Mouse (Mus musculus): ENCODE measurements around the gene Stk24.
A peak's percentile ranks its signal among the peaks of the same experiment; 100 is the strongest.

Gene Stk24

GRCm38 (mm10) chr14:121317312-121317671, 62.5 kb downstream of the Stk24 start:
- no peak for ATAC-seq (ENCODE audit: insufficient number of reproducible peaks, low FRiP score, low TSS enrichment)

GRCm38 (mm10) chr14:121316631-121317311, 63.0 kb downstream of the Stk24 start:
- ATAC-seq (ENCODE audit: insufficient number of reproducible peaks, low FRiP score, low TSS enrichment) = no peak

- ATAC-seq (ENCODE audit: insufficient number of reproducible peaks, low FRiP score, low TSS enrichment) = no peak
These were observed 63.7 kb downstream of the Stk24 start for GRCm38 (mm10) chr14:121316136-121316535.

GRCm38 (mm10) chr14:121314934-121315333, 64.9 kb downstream of the Stk24 start:
- no peak for ATAC-seq (ENCODE audit: insufficient number of reproducible peaks, low FRiP score, low TSS enrichment)

GRCm38 (mm10) chr14:121313283-121313682, 66.5 kb downstream of the Stk24 start:
- no peak for ATAC-seq (ENCODE audit: insufficient number of reproducible peaks, low FRiP score, low TSS enrichment)

GRCm38 (mm10) chr14:121311083-121311482, 68.7 kb downstream of the Stk24 start:
- ATAC-seq (ENCODE audit: insufficient number of reproducible peaks, low FRiP score, low TSS enrichment) = no peak

- no peak for ATAC-seq (ENCODE audit: insufficient number of reproducible peaks, low FRiP score, low TSS enrichment)
These were observed 69.3 kb downstream of the Stk24 start for GRCm38 (mm10) chr14:121310325-121311080.

- no peak for ATAC-seq (ENCODE audit: insufficient number of reproducible peaks, low FRiP score, low TSS enrichment)
These were observed 69.9 kb downstream of the Stk24 start for GRCm38 (mm10) chr14:121309909-121310308.

- no peak for ATAC-seq (ENCODE audit: insufficient number of reproducible peaks, low FRiP score, low TSS enrichment)
These were observed 74.3 kb downstream of the Stk24 start for GRCm38 (mm10) chr14:121305316-121306064.

- no peak for ATAC-seq (ENCODE audit: insufficient number of reproducible peaks, low FRiP score, low TSS enrichment)
These were observed 75.3 kb downstream of the Stk24 start for GRCm38 (mm10) chr14:121304523-121304922.

GRCm38 (mm10) chr14:121299093-121299492, 80.7 kb downstream of the Stk24 start:
- ATAC-seq (ENCODE audit: insufficient number of reproducible peaks, low FRiP score, low TSS enrichment) = no peak

GRCm38 (mm10) chr14:121298537-121298936, 81.3 kb downstream of the Stk24 start:
- no peak for ATAC-seq (ENCODE audit: insufficient number of reproducible peaks, low FRiP score, low TSS enrichment)

GRCm38 (mm10) chr14:121297103-121297502, 82.7 kb downstream of the Stk24 start:
- no peak for ATAC-seq (ENCODE audit: insufficient number of reproducible peaks, low FRiP score, low TSS enrichment)

- no peak for ATAC-seq (ENCODE audit: insufficient number of reproducible peaks, low FRiP score, low TSS enrichment)
These were observed 85.3 kb downstream of the Stk24 start for GRCm38 (mm10) chr14:121294484-121294883.

GRCm38 (mm10) chr14:121292391-121292790, 87.4 kb downstream of the Stk24 start:
- no peak for ATAC-seq (ENCODE audit: insufficient number of reproducible peaks, low FRiP score, low TSS enrichment)

- no peak for ATAC-seq (ENCODE audit: insufficient number of reproducible peaks, low FRiP score, low TSS enrichment)
These were observed 87.9 kb downstream of the Stk24 start for GRCm38 (mm10) chr14:121291881-121292280.

GRCm38 (mm10) chr14:121285379-121286120, 94.3 kb downstream of the Stk24 start:
- ATAC-seq (ENCODE audit: insufficient number of reproducible peaks, low FRiP score, low TSS enrichment) = no peak

GRCm38 (mm10) chr14:121281336-121281710, 98.5 kb downstream of the Stk24 start:
- ATAC-seq (ENCODE audit: insufficient number of reproducible peaks, low FRiP score, low TSS enrichment) = no peak

GRCm38 (mm10) chr14:121280601-121281335, 99.0 kb downstream of the Stk24 start:
- ATAC-seq (ENCODE audit: insufficient number of reproducible peaks, low FRiP score, low TSS enrichment) = no peak

- ATAC-seq (ENCODE audit: insufficient number of reproducible peaks, low FRiP score, low TSS enrichment) = peak; percentile 69
These were observed 100.7 kb downstream of the Stk24 start for GRCm38 (mm10) chr14:121279106-121279505.
